Mouse (Mus musculus) erythroblast, embryonic 14.5 days (primary cell): ENCODE data around the gene Adamts4. TPM values are rescaled to one million over a fixed set of nuclear protein-coding genes. Genes with fewer than 3 reads are reported as not detected.

Experiments used
- H3K27me3 ChIP-seq: 2 replicates; pipeline ENCODE4 v1.6.1; 2012; ENCODE audit warnings: inconsistent platforms; ENCODE audit not compliant: control insufficient read depth
- H3K36me3 ChIP-seq: 2 replicates; pipeline ENCODE4 v1.6.1; 2012; ENCODE audit warnings: mild to moderate bottlenecking, inconsistent platforms; ENCODE audit not compliant: control insufficient read depth
- H3K4me1 ChIP-seq: 2 replicates; pipeline ENCODE4 v1.6.1; 2012; ENCODE audit warnings: inconsistent platforms; ENCODE audit not compliant: control insufficient read depth
- H3K4me3 ChIP-seq: replicated peaks from 2 replicates; pipeline ENCODE3; 2012; ENCODE audit warnings: moderate library complexity, mild to moderate bottlenecking, inconsistent platforms
- H3K9me3 ChIP-seq: 2 replicates; pipeline ENCODE4 v1.6.1; 2012; ENCODE audit warnings: low read length, inconsistent platforms, mixed read lengths; ENCODE audit not compliant: control insufficient read depth
- GATA1 ChIP-seq: IDR thresholded peaks from 2 replicates; pipeline ENCODE4 v1.6.1; 2012; ENCODE audit warnings: low read length, inconsistent platforms, mixed read lengths
- TAL1 ChIP-seq: IDR thresholded peaks from 3 replicates; pipeline ENCODE4 v1.6.1; 2012; ENCODE audit warnings: low read length, inconsistent platforms, mixed read lengths
- polyA plus RNA-seq: library from polyadenylated mRNA; stranded (reverse); fragments of >175 nt; gene quantifications from 2 replicates; pipeline ENCODE4 v1.2.3, GENCODE M21; 2012

Adamts4 gene
- polyA plus RNA-seq, 1 experiment: not detected

- Histone ChIP-seq H3K36me3 (no peaks in the 10 kb centered on the region; the same call in 1 of the 2 replicates), H3K4me1 (peaks cover 20% of the 10 kb centered on the region), H3K27me3 (no peaks in the 10 kb centered on the region; the same call in 1 of the 2 replicates), H3K4me3 (no peak overlapping the region), H3K9me3 (no peaks in the 10 kb centered on the region)
- TF ChIP-seq GATA1 (no peak), TAL1 (no peak)
Observed at GRCm38 (mm10) chr1:171227879-171228278, 22.3 kb upstream of the Adamts4 start.

GRCm38 (mm10) chr1:171229750-171230149, 20.5 kb upstream of the Adamts4 start:
- H3K4me1 ChIP-seq: peaks cover 30% of the 10 kb centered on the region
- no peak for TF ChIP-seq GATA1
- TF ChIP-seq TAL1: no peak
- no peaks in the 10 kb centered on the region for H3K9me3 ChIP-seq
- no peaks in the 10 kb centered on the region; the same call in 1 of the 2 replicates for H3K27me3 ChIP-seq
- peaks cover 13% of the 10 kb centered on the region for H3K36me3 ChIP-seq
- H3K4me3 ChIP-seq: no peak overlapping the region

GRCm38 (mm10) chr1:171230215-171230614, 20.0 kb upstream of the Adamts4 start:
- Histone ChIP-seq H3K36me3 (peaks cover 17% of the 10 kb centered on the region), H3K4me3 (no peak overlapping the region), H3K4me1 (peaks cover 30% of the 10 kb centered on the region), H3K27me3 (no peaks in the 10 kb centered on the region; the same call in 1 of the 2 replicates), H3K9me3 (no peaks in the 10 kb centered on the region)
- TF ChIP-seq GATA1 (no peak), TAL1 (no peak)

GRCm38 (mm10) chr1:171231844-171232243, 18.4 kb upstream of the Adamts4 start:
- Histone ChIP-seq H3K36me3 (peaks cover 32% of the 10 kb centered on the region), H3K4me3 (no peak overlapping the region), H3K9me3 (no peaks in the 10 kb centered on the region), H3K4me1 (peaks cover 30% of the 10 kb centered on the region), H3K27me3 (no peaks in the 10 kb centered on the region)
- TF ChIP-seq GATA1 (no peak), TAL1 (no peak)

GRCm38 (mm10) chr1:171232348-171232747, 17.9 kb upstream of the Adamts4 start:
- no peaks in the 10 kb centered on the region for H3K9me3 ChIP-seq
- H3K27me3 ChIP-seq: no peaks in the 10 kb centered on the region
- no peak for TF ChIP-seq GATA1
- no peak for TF ChIP-seq TAL1
- H3K36me3 ChIP-seq: peaks cover 37% of the 10 kb centered on the region
- peaks cover 30% of the 10 kb centered on the region for H3K4me1 ChIP-seq
- H3K4me3 ChIP-seq: no peak overlapping the region

GRCm38 (mm10) chr1:171232800-171233730, 17.2 kb upstream of the Adamts4 start:
- TF ChIP-seq TAL1: no peak
- no peak for TF ChIP-seq GATA1
- Histone ChIP-seq H3K4me3 (no peak overlapping the region), H3K27me3 (no peaks in the 10 kb centered on the region), H3K4me1 (peaks cover 30% of the 10 kb centered on the region), H3K36me3 (peaks cover 44% of the 10 kb centered on the region), H3K9me3 (no peaks in the 10 kb centered on the region)

- no peaks in the 10 kb centered on the region for H3K27me3 ChIP-seq
- peaks cover 30% of the 10 kb centered on the region for H3K4me1 ChIP-seq
- no peaks in the 10 kb centered on the region for H3K9me3 ChIP-seq
- H3K4me3 ChIP-seq: no peak within 1 kb of the TSS
- peaks cover 54% of the 10 kb centered on the region for H3K36me3 ChIP-seq
- no peak for TF ChIP-seq TAL1
- TF ChIP-seq GATA1: no peak
Observed at GRCm38 (mm10) chr1:171234126-171234525, 16.1 kb upstream of the Adamts4 start, which contains the start of gene Fcer1g. Gene Fcer1g, minus strand, starts transcription at chr1:171234365.

- no peaks in the 10 kb centered on the region for H3K9me3 ChIP-seq
- no peaks in the 10 kb centered on the region for H3K27me3 ChIP-seq
- H3K4me3 ChIP-seq: no peak overlapping the region
- H3K36me3 ChIP-seq: peaks cover 58% of the 10 kb centered on the region
- peaks cover 30% of the 10 kb centered on the region for H3K4me1 ChIP-seq
- no peak for TF ChIP-seq TAL1
- no peak for TF ChIP-seq GATA1
Observed at GRCm38 (mm10) chr1:171234538-171234937, 15.7 kb upstream of the Adamts4 start.

GRCm38 (mm10) chr1:171235791-171236190, 14.4 kb upstream of the Adamts4 start:
- peaks cover 30% of the 10 kb centered on the region for H3K4me1 ChIP-seq
- H3K36me3 ChIP-seq: peaks cover 68% of the 10 kb centered on the region
- TF ChIP-seq GATA1 (no peak), TAL1 (no peak)
- H3K27me3 ChIP-seq: no peaks in the 10 kb centered on the region
- no peak overlapping the region for H3K4me3 ChIP-seq
- no peaks in the 10 kb centered on the region for H3K9me3 ChIP-seq
